Mouse (Mus musculus) liver, adult 2 months (tissue): ENCODE data around the gene Macf1.
"Not testable (repeated sequence)": the region's sequence is repeated elsewhere in the genome, so short reads cannot be mapped to it uniquely, and the experiment has no call there.

Experiments used
- CTCF ChIP-seq: fragments of 200-500 bp; IDR thresholded peaks from 2 replicates; pipeline ENCODE4 v1.5.1; 2011; ENCODE audit warnings: low read depth, low read length, control low read depth
- POLR2A ChIP-seq: fragments of 200-500 bp; IDR thresholded peaks from 2 replicates; pipeline ENCODE4 v1.6.1; 2011; ENCODE audit warnings: low read length, control low read depth; ENCODE audit not compliant: insufficient read depth; ENCODE audit errors: extremely low read depth

DNA sequence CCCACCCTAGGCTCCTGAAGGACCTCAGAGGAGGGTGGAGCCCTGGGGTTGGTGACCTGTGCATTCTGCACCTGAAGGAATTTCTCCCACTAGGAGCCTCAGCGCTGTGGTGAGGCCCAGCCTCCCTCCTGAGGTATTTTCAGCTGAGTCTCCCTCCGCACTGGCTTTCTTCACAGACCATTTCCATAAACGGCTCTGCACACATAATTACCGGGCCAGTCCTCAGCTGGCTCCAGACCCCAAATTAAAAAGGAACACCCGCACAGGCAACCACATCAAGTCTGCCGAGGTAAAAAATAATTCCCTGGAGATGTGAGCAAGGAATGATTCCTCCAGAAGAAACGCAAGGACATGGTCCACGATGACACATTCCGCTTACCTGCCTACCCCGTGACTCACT lies 348.9 kb downstream of the Macf1 start:
- TF ChIP-seq POLR2A, CTCF: not testable (repeated sequence)
